Mouse (Mus musculus) lung, postnatal 0 days (tissue): ENCODE results near the gene Kif3c. TPM values are rescaled to one million over a fixed set of nuclear protein-coding genes. Genes with fewer than 3 reads are reported as not detected.

Experiments
- ATAC-seq: fragments of 200-750 bp; cut with Nextera tagmentation; 2 replicates; pipeline ENCODE4 v1.8.0; 2017; ENCODE audit warnings: moderate library complexity
- DNase-seq: peaks from one replicate; pipeline ENCODE4 v3.0.0-alpha.2; 2016; ENCODE audit warnings: low spot score
- H3K27ac ChIP-seq: fragments of 300-500 bp; sonication (generic); 2 replicates; pipeline ENCODE4 v1.5.1; 2014; ENCODE audit warnings: antibody characterized with exemption, mild to moderate bottlenecking, low read length, mixed read lengths
- H3K27me3 ChIP-seq: fragments of 300-500 bp; sonication (generic); replicated peaks from 2 replicates; pipeline ENCODE4 v1.6.1; 2014; ENCODE audit warnings: low read length, mixed read lengths; ENCODE audit not compliant: insufficient read depth
- H3K36me3 ChIP-seq: fragments of 300-500 bp; sonication (generic); 2 replicates; pipeline ENCODE4 v1.6.1; 2014; ENCODE audit warnings: low read length, mixed read lengths; ENCODE audit not compliant: insufficient read depth
- H3K4me1 ChIP-seq: fragments of 300-500 bp; sonication (generic); 2 replicates; pipeline ENCODE4 v1.6.1; 2014; ENCODE audit warnings: antibody characterized with exemption, low read depth, low read length, mixed read lengths; ENCODE audit not compliant: insufficient read depth
- H3K4me2 ChIP-seq: fragments of 300-500 bp; sonication (generic); replicated peaks from 2 replicates; pipeline ENCODE4 v1.6.1; 2014; ENCODE audit warnings: low read depth, mild to moderate bottlenecking, low read length, moderate library complexity, mixed read lengths
- H3K4me3 ChIP-seq: fragments of 300-500 bp; sonication (generic); 2 replicates; pipeline ENCODE4 v1.5.1; 2014; ENCODE audit warnings: low read depth, low read length
- H3K9ac ChIP-seq: fragments of 300-500 bp; sonication (generic); replicated peaks from 2 replicates; pipeline ENCODE4 v1.6.1; 2014; ENCODE audit warnings: low read depth, mild to moderate bottlenecking
- H3K9me3 ChIP-seq: fragments of 300-500 bp; sonication (generic); 2 replicates; pipeline ENCODE4 v1.6.1; 2016; ENCODE audit warnings: low read length, mixed read lengths
- CTCF ChIP-seq: IDR thresholded peaks from 2 replicates; pipeline ENCODE4 v1.5.1; 2016; ENCODE audit warnings: antibody characterized with exemption, mild to moderate bottlenecking
- EP300 ChIP-seq: IDR thresholded peaks from 2 replicates; pipeline ENCODE4 v1.6.1; 2016; ENCODE audit warnings: antibody characterized with exemption, mild to moderate bottlenecking, control low read depth
- WGBS: fragments of 180-500 bp; shearing (Covaris S2); extraction: QIAGEN DNeasy Blood & Tissue Kit; methylation state at CpG from one replicate; pipeline ENCODE4 v1.1.7; 2014; 5-methylcytosine and 5-hydroxymethylcytosine counted together
- polyA plus RNA-seq: library from polyadenylated mRNA; unstranded; fragments of >200 nt; fragmentation: Nextera tagmentation; extraction: Ambion mirVana; gene quantifications from 2 replicates; pipeline ENCODE4 v1.2.1, GENCODE M21; 2015

The Kif3c gene
- polyA plus RNA-seq, 1 experiment from 2014 or later, result 5.6 TPM

DNA sequence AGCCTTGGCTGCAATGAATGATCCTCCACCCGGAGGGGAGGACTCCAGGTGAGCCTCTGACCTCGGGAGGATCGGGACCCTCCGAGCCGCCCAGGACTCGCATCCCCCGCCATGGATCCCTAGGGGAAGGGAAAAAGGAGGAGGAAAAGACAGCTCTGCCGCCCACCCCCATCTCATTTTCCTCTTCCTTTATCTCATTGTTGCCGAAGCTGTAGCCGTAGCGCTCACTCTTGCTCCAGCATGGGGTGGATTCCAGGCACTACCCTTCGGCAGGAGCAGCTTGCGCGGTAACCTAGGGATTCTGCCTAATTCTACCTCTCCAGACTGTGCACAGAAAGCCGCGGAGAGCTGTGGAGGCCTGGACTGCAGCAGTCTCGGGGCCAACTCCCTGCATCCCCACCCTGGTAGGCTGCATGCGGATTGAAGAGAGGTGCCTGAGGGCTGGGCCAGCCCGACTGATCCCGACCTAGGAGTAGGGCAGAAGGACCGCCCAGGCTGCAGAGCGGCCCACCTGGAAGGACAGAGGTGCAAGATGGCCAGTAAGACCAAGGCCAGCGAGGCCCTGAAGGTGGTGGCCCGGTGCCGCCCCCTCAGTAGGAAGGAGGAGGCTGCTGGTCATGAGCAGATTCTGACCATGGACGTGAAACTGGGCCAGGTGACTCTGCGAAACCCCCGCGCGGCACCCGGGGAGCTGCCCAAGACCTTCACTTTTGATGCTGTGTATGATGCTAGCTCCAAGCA, 687 bp downstream of the Kif3c start:
- no peak overlapping the region for H3K27ac ChIP-seq
- ATAC-seq (peak; percentile 25), DNase-seq (peak; percentile 23)
- 2% methylated on average over 31 of the region's 31 CpGs for WGBS
- H3K9me3 ChIP-seq, result no peaks in the 10 kb centered on the region
- no peaks in the 10 kb centered on the region for H3K27me3 ChIP-seq
- TF ChIP-seq CTCF (no peak), EP300 (no peak)
- H3K4me2 ChIP-seq, result peak overlapping the region; percentile 94
- H3K4me3 ChIP-seq, result peak overlapping the region; percentile 82
- peak overlapping the region; percentile 52 for H3K9ac ChIP-seq
- no peaks in the 10 kb centered on the region for H3K36me3 ChIP-seq
- peaks cover 9% of the 10 kb centered on the region; the same call in 1 of the 2 replicates for H3K4me1 ChIP-seq

DNA sequence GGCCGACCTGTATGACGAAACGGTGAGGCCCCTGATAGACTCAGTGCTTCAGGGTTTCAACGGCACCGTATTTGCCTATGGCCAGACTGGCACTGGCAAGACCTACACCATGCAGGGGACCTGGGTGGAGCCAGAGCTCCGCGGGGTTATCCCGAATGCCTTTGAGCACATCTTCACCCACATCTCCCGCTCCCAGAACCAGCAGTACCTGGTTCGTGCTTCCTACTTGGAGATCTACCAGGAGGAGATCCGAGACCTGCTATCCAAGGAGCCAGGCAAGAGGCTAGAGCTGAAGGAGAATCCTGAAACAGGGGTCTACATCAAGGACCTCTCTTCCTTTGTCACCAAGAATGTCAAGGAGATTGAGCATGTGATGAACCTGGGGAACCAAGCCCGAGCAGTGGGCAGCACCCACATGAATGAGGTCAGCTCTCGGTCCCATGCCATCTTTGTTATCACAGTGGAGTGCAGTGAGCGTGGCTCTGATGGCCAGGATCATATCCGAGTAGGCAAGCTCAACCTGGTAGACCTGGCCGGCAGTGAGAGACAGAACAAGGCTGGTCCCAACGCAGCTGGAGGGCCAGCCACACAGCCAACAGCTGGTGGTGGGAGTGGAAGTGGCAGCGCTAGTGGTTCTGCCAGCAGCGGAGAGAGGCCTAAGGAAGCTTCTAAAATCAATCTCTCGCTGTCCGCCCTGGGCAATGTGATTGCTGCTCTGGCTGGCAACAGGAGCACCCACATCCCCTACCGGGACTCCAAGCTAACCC, 1.4 kb downstream of the Kif3c start:
- Histone ChIP-seq H3K27ac (no peak overlapping the region), H3K9me3 (no peaks in the 10 kb centered on the region), H3K9ac (no peak overlapping the region), H3K4me1 (peaks cover 9% of the 10 kb centered on the region; the same call in 1 of the 2 replicates), H3K4me2 (peak overlapping the region; percentile 94), H3K36me3 (no peaks in the 10 kb centered on the region), H3K4me3 (peak overlapping the region; percentile 82), H3K27me3 (no peaks in the 10 kb centered on the region)
- ATAC-seq (no peak), DNase-seq (no peak)
- 62% methylated on average over 22 of the region's 22 CpGs for WGBS
- TF ChIP-seq EP300, result no peak
- no peak for TF ChIP-seq CTCF

- no peak overlapping the region for H3K27ac ChIP-seq
- H3K9ac ChIP-seq, result no peak overlapping the region
- H3K36me3 ChIP-seq, result no peaks in the 10 kb centered on the region
- DNase-seq (no peak), ATAC-seq (no peak)
- no peaks in the 10 kb centered on the region for H3K27me3 ChIP-seq
- WGBS, result 94% methylated on average over 14 of the region's 14 CpGs
- H3K4me2 ChIP-seq, result no peak overlapping the region
- H3K4me3 ChIP-seq, result no peak overlapping the region
- H3K9me3 ChIP-seq, result no peaks in the 10 kb centered on the region
- no peak for TF ChIP-seq EP300
- no peak for TF ChIP-seq CTCF
- peaks cover 9% of the 10 kb centered on the region; the same call in 1 of the 2 replicates for H3K4me1 ChIP-seq
Measured at GRCm38 (mm10) chr12:3366957-3367260, 2.0 kb downstream of the Kif3c start.

GRCm38 (mm10) chr12:3368771-3369170, 3.8 kb downstream of the Kif3c start:
- TF ChIP-seq EP300 (no peak), CTCF (no peak)
- no peak for ATAC-seq
- H3K4me2 ChIP-seq, result no peak overlapping the region
- WGBS, result 24% methylated on average over 3 of the region's 3 CpGs
- peak; percentile 21 for DNase-seq
- H3K36me3 ChIP-seq, result no peaks in the 10 kb centered on the region
- no peaks in the 10 kb centered on the region for H3K9me3 ChIP-seq
- no peaks in the 10 kb centered on the region for H3K27me3 ChIP-seq
- H3K4me3 ChIP-seq, result no peak overlapping the region
- H3K4me1 ChIP-seq, result peaks cover 9% of the 10 kb centered on the region; the same call in 1 of the 2 replicates
- H3K9ac ChIP-seq, result 0 out of 2 replicates have a peak overlapping the region, but pooled peaks have one; percentile 16
- H3K27ac ChIP-seq, result peak overlapping the region; percentile 27; the same call in 1 of the 2 replicates

DNA sequence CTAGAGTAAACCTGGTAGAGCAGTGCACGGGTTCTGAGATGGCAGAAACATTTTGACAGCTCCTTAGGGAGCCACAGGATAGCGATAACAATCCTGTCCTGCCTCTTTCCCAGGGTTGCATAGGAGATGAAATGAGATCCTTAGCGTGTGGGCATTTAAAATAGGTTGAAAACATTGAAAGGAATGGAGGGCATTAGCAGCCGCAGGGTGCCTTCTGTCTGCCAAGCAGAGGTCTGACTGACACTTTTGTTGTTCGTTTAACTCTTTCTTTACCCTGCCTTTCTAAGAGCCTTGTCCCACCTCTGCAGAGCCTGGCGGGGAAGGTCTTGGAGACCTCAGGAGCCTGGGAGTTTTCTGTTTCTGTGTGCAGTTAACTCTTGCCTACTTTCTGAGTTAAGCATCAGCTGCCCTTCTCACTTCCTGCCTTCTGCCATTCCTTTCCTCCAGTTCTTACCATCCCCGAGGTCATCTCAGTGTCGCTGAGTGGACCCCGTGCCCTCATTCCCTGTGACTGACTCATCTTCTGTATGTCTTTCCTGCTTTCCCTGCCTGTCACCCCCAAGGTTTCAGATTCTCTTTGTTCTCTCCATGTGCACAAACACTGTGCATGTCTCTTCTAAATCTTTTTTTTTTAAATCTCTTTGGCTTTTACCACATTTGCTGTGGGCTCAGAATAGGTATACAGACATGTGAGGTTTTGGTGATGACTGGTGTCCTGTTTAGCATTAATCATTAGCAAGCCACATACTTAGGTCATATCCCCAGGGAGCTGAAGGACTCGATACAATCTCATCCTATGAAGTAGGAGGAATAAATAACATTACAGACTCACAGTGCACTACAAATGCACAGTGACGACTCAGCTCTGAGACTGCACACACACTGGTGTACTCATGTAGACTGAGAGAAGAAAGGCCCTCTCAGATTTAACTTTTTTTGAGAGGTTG, 6.3 kb downstream of the Kif3c start:
- H3K4me1 ChIP-seq, result peaks cover 4% of the 10 kb centered on the region; the same call in 1 of the 2 replicates
- H3K9ac ChIP-seq, result no peak overlapping the region
- WGBS, result 26% methylated on average over 11 of the region's 11 CpGs
- H3K9me3 ChIP-seq, result no peaks in the 10 kb centered on the region
- H3K36me3 ChIP-seq, result no peaks in the 10 kb centered on the region
- DNase-seq (no peak), ATAC-seq (no peak)
- H3K27me3 ChIP-seq, result no peaks in the 10 kb centered on the region
- TF ChIP-seq EP300, result no peak
- TF ChIP-seq CTCF, result no peak
- no peak overlapping the region for H3K4me2 ChIP-seq
- H3K4me3 ChIP-seq, result no peak overlapping the region
- H3K27ac ChIP-seq, result no peak overlapping the region; the same call in 1 of the 2 replicates
